Mouse (Mus musculus) spleen, adult 2 months (tissue): ENCODE measurements around the gene Vps13d.

Experiments used
- CTCF ChIP-seq: fragments of 200-500 bp; IDR thresholded peaks from 2 replicates; pipeline ENCODE4 v1.5.1; 2011; ENCODE audit warnings: mild to moderate bottlenecking, inconsistent platforms; ENCODE audit not compliant: insufficient read depth, insufficient read length, insufficient replicate concordance; ENCODE audit errors: extremely low read depth
- POLR2A ChIP-seq: fragments of 200-500 bp; IDR thresholded peaks from 2 replicates; pipeline ENCODE4 v1.6.1; 2011; ENCODE audit warnings: low read depth, low read length, inconsistent platforms

GRCm38 (mm10) chr4:145188561-145188960 is 6.2 kb downstream of the Vps13d start:
- TF ChIP-seq CTCF (no peak), POLR2A (no peak)
